Mouse (Mus musculus): Measurements from ENCODE around the gene Prmt2. TPM values are rescaled to one million over a fixed set of nuclear protein-coding genes. Genes with fewer than 3 reads are reported as not detected.

The Prmt2 gene
- polyA plus RNA-seq, 1 experiment: 4.7 TPM

DNA sequence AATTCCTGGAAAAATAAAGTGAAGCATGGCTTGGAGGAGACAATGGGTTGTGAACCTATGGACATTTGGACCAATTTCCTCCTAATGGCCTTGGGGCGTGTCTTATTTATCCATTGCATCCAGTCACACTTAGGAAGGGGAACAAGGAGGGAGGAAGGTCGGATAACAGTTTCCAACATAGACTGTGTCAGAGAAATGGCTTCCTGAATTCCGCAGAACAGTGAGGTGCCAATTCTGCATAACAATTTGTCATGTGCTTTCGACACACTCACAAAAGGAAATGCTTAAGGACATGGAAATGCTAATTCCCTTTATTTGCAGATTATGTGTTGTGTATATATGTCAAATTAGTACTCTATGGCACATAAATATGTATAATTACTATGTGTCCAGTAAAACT lies 52.4 kb downstream of the Prmt2 start:
- WGBS: 65% methylated on average over 4 of the region's 4 CpGs
- H3K27ac ChIP-seq (ENCODE audit: control insufficient read depth, insufficient read depth, low read depth, low read length, poor library complexity): no peak overlapping the region
- H3K4me3 ChIP-seq (replicated peaks; ENCODE audit: control insufficient read depth, low read depth, low read length): no peak overlapping the region
- no peaks in the 10 kb centered on the region for H3K4me1 ChIP-seq (ENCODE audit: control insufficient read depth, insufficient read depth, low read length)
- TF ChIP-seq POLR2A (IDR thresholded peaks at IDR 0.05; ENCODE audit: borderline replicate concordance, control insufficient read depth, low read depth, low read length) (no peak), CTCF (IDR thresholded peaks at IDR 0.05; ENCODE audit: control insufficient read depth, insufficient read depth, low read length) (no peak)

DNA sequence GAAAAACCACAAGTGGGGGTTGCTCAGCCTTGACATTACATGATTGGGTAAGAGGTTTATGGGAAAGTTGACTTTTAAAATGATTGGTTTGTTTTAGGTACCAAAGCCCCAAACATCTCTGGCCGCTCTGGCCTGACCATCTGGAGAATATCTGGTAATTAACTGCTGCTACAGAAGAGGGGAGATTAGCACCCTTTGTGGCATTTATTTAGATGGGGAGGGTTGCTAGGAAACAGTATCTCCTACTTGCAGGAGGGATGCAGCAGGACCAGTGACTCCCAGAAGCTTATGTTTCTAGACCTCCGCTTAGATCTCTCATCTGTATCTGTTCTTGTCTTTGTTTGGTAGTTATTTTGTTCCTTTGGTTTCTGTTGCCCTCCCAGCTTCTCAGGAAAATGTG lies 62.8 kb downstream of the Prmt2 start:
- 59% methylated on average over 2 of the region's 2 CpGs for WGBS
- H3K27ac ChIP-seq (ENCODE audit: control insufficient read depth, insufficient read depth, low read depth, low read length, poor library complexity): no peak overlapping the region
- no peak for TF ChIP-seq CTCF (IDR thresholded peaks at IDR 0.05; ENCODE audit: control insufficient read depth, insufficient read depth, low read length)
- TF ChIP-seq POLR2A (IDR thresholded peaks at IDR 0.05; ENCODE audit: borderline replicate concordance, control insufficient read depth, low read depth, low read length): no peak
- no peaks in the 10 kb centered on the region for H3K4me1 ChIP-seq (ENCODE audit: control insufficient read depth, insufficient read depth, low read length)
- no peak overlapping the region for H3K4me3 ChIP-seq (replicated peaks; ENCODE audit: control insufficient read depth, low read depth, low read length)

DNA sequence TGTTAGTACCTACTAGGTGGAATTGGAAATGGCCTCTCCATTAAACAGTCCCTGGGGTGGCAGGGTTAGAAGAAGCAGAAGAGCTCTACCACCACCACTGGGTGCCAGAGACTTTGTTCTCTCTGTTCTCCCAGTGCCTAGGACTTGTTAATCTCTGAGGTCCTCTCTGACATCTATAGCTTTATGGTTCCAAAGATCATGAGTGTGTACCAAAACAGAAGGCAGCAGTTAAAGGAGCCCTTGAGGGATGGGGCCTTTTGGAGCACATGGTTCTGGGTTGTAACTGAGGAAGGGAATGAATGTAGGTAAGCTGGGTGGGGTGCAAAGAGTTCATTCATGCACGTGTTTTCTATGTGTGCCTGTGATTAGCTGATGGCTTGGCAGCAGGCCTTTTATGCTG lies 79.7 kb downstream of the Prmt2 start:
- TF ChIP-seq POLR2A (IDR thresholded peaks at IDR 0.05; ENCODE audit: borderline replicate concordance, control insufficient read depth, low read depth, low read length) (no peak), CTCF (IDR thresholded peaks at IDR 0.05; ENCODE audit: control insufficient read depth, insufficient read depth, low read length) (no peak)
- Histone ChIP-seq H3K27ac (ENCODE audit: control insufficient read depth, insufficient read depth, low read depth, low read length, poor library complexity) (no peak overlapping the region), H3K4me1 (ENCODE audit: control insufficient read depth, insufficient read depth, low read length) (no peaks in the 10 kb centered on the region), H3K4me3 (replicated peaks; ENCODE audit: control insufficient read depth, low read depth, low read length) (no peak overlapping the region)
- WGBS: 66% methylated on average over 1 of the region's 1 CpGs

DNA sequence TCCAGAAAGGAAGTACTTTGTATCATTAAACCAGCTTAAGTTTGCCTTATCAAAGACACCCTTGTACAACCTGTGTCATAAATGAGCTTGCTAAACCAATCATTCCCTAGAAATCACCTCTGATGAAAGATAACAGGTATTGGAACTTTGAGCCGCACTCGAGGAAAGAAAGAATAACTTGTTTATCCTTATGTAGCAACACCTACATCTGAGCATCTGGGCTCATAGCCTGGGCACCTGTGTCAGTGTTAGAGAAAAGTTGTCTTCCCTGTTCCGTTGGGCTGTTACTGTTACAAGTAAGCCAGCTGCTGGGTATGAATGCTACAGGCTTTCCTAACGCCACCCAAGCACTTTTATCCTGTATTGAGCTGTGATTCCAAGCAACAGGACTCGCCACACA lies 80.1 kb downstream of the Prmt2 start:
- TF ChIP-seq POLR2A (IDR thresholded peaks at IDR 0.05; ENCODE audit: borderline replicate concordance, control insufficient read depth, low read depth, low read length): no peak
- TF ChIP-seq CTCF (IDR thresholded peaks at IDR 0.05; ENCODE audit: control insufficient read depth, insufficient read depth, low read length): no peak
- WGBS: 67% methylated on average over 5 of the region's 5 CpGs
- Histone ChIP-seq H3K27ac (ENCODE audit: control insufficient read depth, insufficient read depth, low read depth, low read length, poor library complexity) (no peak overlapping the region), H3K4me3 (replicated peaks; ENCODE audit: control insufficient read depth, low read depth, low read length) (no peak overlapping the region), H3K4me1 (ENCODE audit: control insufficient read depth, insufficient read depth, low read length) (no peaks in the 10 kb centered on the region)

Other genes with a start within 250 kb of the Prmt2 start
- 3.1 and 4.7 TPM in 2 replicates for gene Zfp280b, start 205.2 kb downstream of the Prmt2 start, polyA plus RNA-seq (2011; ENCODE audit: insufficient read depth, insufficient read length, low replicate concordance, missing spikeins)
- gene Slc5a4b, start 126.9 kb downstream of the Prmt2 start, polyA plus RNA-seq (2011; ENCODE audit: insufficient read depth, insufficient read length, low replicate concordance, missing spikeins): not detected in 2 replicates
- gene Slc5a4a, start 90.4 kb downstream of the Prmt2 start, polyA plus RNA-seq (2011; ENCODE audit: insufficient read depth, insufficient read length, low replicate concordance, missing spikeins): not detected in 2 replicates
- 2.6 and 3.4 TPM in 2 replicates for gene S100b, start 16.0 kb upstream of the Prmt2 start, polyA plus RNA-seq (2011; ENCODE audit: insufficient read depth, insufficient read length, low replicate concordance, missing spikeins)
- gene Dip2a, start 107.4 kb upstream of the Prmt2 start, polyA plus RNA-seq (2011; ENCODE audit: insufficient read depth, insufficient read length, low replicate concordance, missing spikeins): 1.9 and 2.0 TPM in 2 replicates
- 35.4 TPM in 1 of 2 replicates, not detected in the other for gene AC141477.1, start 202.6 kb upstream of the Prmt2 start, polyA plus RNA-seq (2011; ENCODE audit: insufficient read depth, insufficient read length, low replicate concordance, missing spikeins)
- gene Pcnt, start 204.9 kb upstream of the Prmt2 start, polyA plus RNA-seq (2011; ENCODE audit: insufficient read depth, insufficient read length, low replicate concordance, missing spikeins): 19.9 and 24.8 TPM in 2 replicates
- gene 2610028H24Rik, start 211.2 kb upstream of the Prmt2 start, polyA plus RNA-seq (2011; ENCODE audit: insufficient read depth, insufficient read length, low replicate concordance, missing spikeins): not detected in 2 replicates
- 17.1 and 34.0 TPM in 2 replicates for gene Mcm3ap, start 231.1 kb upstream of the Prmt2 start, polyA plus RNA-seq (2011; ENCODE audit: insufficient read depth, insufficient read length, low replicate concordance, missing spikeins)
- gene Ybey, start 231.2 kb upstream of the Prmt2 start, polyA plus RNA-seq (2011; ENCODE audit: insufficient read depth, insufficient read length, low replicate concordance, missing spikeins): 1.5 and 4.2 TPM in 2 replicates